Mouse (Mus musculus): ENCODE measurements at regions not wholly inside any gene's neighbourhood (a gene's known extent, or its start where the extent isn't known, plus 50 kb on each side); places are given as distances from the start of the nearest gene placed in this dataset.

- H3K4me1 ChIP-seq (ENCODE audit: control insufficient read depth, insufficient read depth, low read length) = no peaks in the 10 kb centered on the region
- H3K79me2 ChIP-seq (ENCODE audit: control insufficient read depth, insufficient read depth, low read length) = no peaks in the 10 kb centered on the region
- TF ChIP-seq POLR2A (IDR thresholded peaks at IDR 0.05; ENCODE audit: extremely low read depth, insufficient read depth, low read length) (no peak), CTCF (IDR thresholded peaks at IDR 0.05; ENCODE audit: low read depth, low read length) (no peak)
- no peak overlapping the region for H3K27ac ChIP-seq (replicated peaks; ENCODE audit: insufficient read depth, low read depth, low read length)
- H3K36me3 ChIP-seq (ENCODE audit: control insufficient read depth, insufficient read depth, low read length) = no peaks in the 10 kb centered on the region
- H3K4me3 ChIP-seq (ENCODE audit: insufficient read depth, low read depth, low read length) = no peak overlapping the region
- H3K9ac ChIP-seq (ENCODE audit: low read depth, low read length) = no peak overlapping the region
- no peak for DNase-seq (ENCODE audit: extremely low read depth, low read depth, low spot score)
- WGBS = 84% methylated on average over 8 of the region's 8 CpGs
- no peaks in the 10 kb centered on the region for H3K27me3 ChIP-seq (ENCODE audit: control insufficient read depth, insufficient read depth, low read length)
Measured at GRCm38 (mm10) chr3:40092765-40093368, 438.2 kb upstream of the Intu start.

GRCm38 (mm10) chr3:40094040-40094439, 437.0 kb upstream of the Intu start:
- Histone ChIP-seq H3K27ac (replicated peaks; ENCODE audit: insufficient read depth, low read depth, low read length) (no peak overlapping the region), H3K4me3 (ENCODE audit: insufficient read depth, low read depth, low read length) (no peak overlapping the region), H3K27me3 (ENCODE audit: control insufficient read depth, insufficient read depth, low read length) (no peaks in the 10 kb centered on the region), H3K9ac (ENCODE audit: low read depth, low read length) (no peak overlapping the region), H3K4me1 (ENCODE audit: control insufficient read depth, insufficient read depth, low read length) (no peaks in the 10 kb centered on the region), H3K79me2 (ENCODE audit: control insufficient read depth, insufficient read depth, low read length) (no peaks in the 10 kb centered on the region), H3K36me3 (ENCODE audit: control insufficient read depth, insufficient read depth, low read length) (no peaks in the 10 kb centered on the region)
- no peak for TF ChIP-seq POLR2A (IDR thresholded peaks at IDR 0.05; ENCODE audit: extremely low read depth, insufficient read depth, low read length)
- no peak for TF ChIP-seq CTCF (IDR thresholded peaks at IDR 0.05; ENCODE audit: low read depth, low read length)
- WGBS = 90% methylated on average over 6 of the region's 6 CpGs
- DNase-seq (ENCODE audit: extremely low read depth, low read depth, low spot score) = no peak

DNA sequence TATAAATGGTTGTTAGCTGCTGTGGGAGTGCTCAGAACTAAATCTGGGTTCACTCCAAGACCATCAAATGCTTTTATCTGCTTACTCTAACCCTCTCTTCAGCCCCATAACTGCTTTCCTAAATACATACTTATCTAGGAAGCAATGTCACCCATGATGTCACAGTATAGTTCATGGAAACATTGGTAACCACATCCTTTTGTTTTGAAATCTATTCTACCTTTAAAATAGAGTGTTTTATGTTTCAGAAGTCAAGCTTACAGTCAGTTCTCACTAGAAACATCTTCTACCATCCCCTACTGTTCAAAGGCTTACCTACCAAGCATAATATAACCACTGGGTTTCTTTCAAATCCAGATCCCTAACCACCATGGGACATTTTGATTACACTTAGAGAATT, 436.4 kb upstream of the Intu start:
- Histone ChIP-seq H3K36me3 (ENCODE audit: control insufficient read depth, insufficient read depth, low read length) (no peaks in the 10 kb centered on the region), H3K27ac (replicated peaks; ENCODE audit: insufficient read depth, low read depth, low read length) (no peak overlapping the region), H3K4me1 (ENCODE audit: control insufficient read depth, insufficient read depth, low read length) (no peaks in the 10 kb centered on the region), H3K79me2 (ENCODE audit: control insufficient read depth, insufficient read depth, low read length) (no peaks in the 10 kb centered on the region), H3K27me3 (ENCODE audit: control insufficient read depth, insufficient read depth, low read length) (no peaks in the 10 kb centered on the region), H3K9ac (ENCODE audit: low read depth, low read length) (no peak overlapping the region), H3K4me3 (ENCODE audit: insufficient read depth, low read depth, low read length) (no peak overlapping the region)
- DNase-seq (ENCODE audit: extremely low read depth, low read depth, low spot score) = no peak
- TF ChIP-seq POLR2A (IDR thresholded peaks at IDR 0.05; ENCODE audit: extremely low read depth, insufficient read depth, low read length) (no peak), CTCF (IDR thresholded peaks at IDR 0.05; ENCODE audit: low read depth, low read length) (no peak)

GRCm38 (mm10) chr3:40102698-40103097, 428.4 kb upstream of the Intu start:
- TF ChIP-seq POLR2A (IDR thresholded peaks at IDR 0.05; ENCODE audit: extremely low read depth, insufficient read depth, low read length) (no peak), CTCF (IDR thresholded peaks at IDR 0.05; ENCODE audit: low read depth, low read length) (no peak)
- H3K4me1 ChIP-seq (ENCODE audit: control insufficient read depth, insufficient read depth, low read length) = no peaks in the 10 kb centered on the region
- H3K27ac ChIP-seq (replicated peaks; ENCODE audit: insufficient read depth, low read depth, low read length) = no peak overlapping the region
- no peak overlapping the region for H3K4me3 ChIP-seq (ENCODE audit: insufficient read depth, low read depth, low read length)
- no peak for DNase-seq (ENCODE audit: extremely low read depth, low read depth, low spot score)
- no peak overlapping the region for H3K9ac ChIP-seq (ENCODE audit: low read depth, low read length)
- no peaks in the 10 kb centered on the region for H3K36me3 ChIP-seq (ENCODE audit: control insufficient read depth, insufficient read depth, low read length)
- WGBS = 76% methylated on average over 4 of the region's 4 CpGs
- H3K79me2 ChIP-seq (ENCODE audit: control insufficient read depth, insufficient read depth, low read length) = no peaks in the 10 kb centered on the region
- H3K27me3 ChIP-seq (ENCODE audit: control insufficient read depth, insufficient read depth, low read length) = no peaks in the 10 kb centered on the region

GRCm38 (mm10) chr3:40114811-40115210, 416.3 kb upstream of the Intu start:
- Histone ChIP-seq H3K9ac (ENCODE audit: low read depth, low read length) (no peak overlapping the region), H3K36me3 (ENCODE audit: control insufficient read depth, insufficient read depth, low read length) (no peaks in the 10 kb centered on the region), H3K4me3 (ENCODE audit: insufficient read depth, low read depth, low read length) (no peak overlapping the region), H3K79me2 (ENCODE audit: control insufficient read depth, insufficient read depth, low read length) (no peaks in the 10 kb centered on the region), H3K27ac (replicated peaks; ENCODE audit: insufficient read depth, low read depth, low read length) (no peak overlapping the region), H3K4me1 (ENCODE audit: control insufficient read depth, insufficient read depth, low read length) (no peaks in the 10 kb centered on the region), H3K27me3 (ENCODE audit: control insufficient read depth, insufficient read depth, low read length) (no peaks in the 10 kb centered on the region)
- no peak for TF ChIP-seq POLR2A (IDR thresholded peaks at IDR 0.05; ENCODE audit: extremely low read depth, insufficient read depth, low read length)
- no peak for TF ChIP-seq CTCF (IDR thresholded peaks at IDR 0.05; ENCODE audit: low read depth, low read length)
- DNase-seq (ENCODE audit: extremely low read depth, low read depth, low spot score) = no peak
- 74% methylated on average over 4 of the region's 4 CpGs for WGBS

DNA sequence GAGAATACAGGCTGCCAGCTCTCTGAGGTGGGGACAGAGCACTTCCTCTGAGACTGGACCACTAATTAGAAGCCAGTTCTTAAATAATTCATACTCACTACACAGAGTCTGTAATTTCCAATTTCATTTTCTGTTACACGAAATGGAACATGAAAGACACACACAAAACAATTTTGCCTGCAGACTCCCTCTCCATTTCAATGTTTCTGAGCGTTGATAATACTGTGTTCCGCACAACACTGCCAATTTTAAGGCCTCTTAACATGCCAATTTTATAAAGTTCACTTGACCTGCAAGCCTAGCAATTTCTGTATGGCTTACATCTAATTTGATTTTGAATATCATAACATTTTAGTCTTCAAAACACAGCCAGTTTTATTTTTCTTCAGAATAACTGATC, 412.5 kb upstream of the Intu start:
- Histone ChIP-seq H3K27me3 (ENCODE audit: control insufficient read depth, insufficient read depth, low read length) (no peaks in the 10 kb centered on the region), H3K79me2 (ENCODE audit: control insufficient read depth, insufficient read depth, low read length) (no peaks in the 10 kb centered on the region), H3K9ac (ENCODE audit: low read depth, low read length) (no peak overlapping the region), H3K36me3 (ENCODE audit: control insufficient read depth, insufficient read depth, low read length) (no peaks in the 10 kb centered on the region), H3K27ac (replicated peaks; ENCODE audit: insufficient read depth, low read depth, low read length) (no peak overlapping the region), H3K4me1 (ENCODE audit: control insufficient read depth, insufficient read depth, low read length) (no peaks in the 10 kb centered on the region), H3K4me3 (ENCODE audit: insufficient read depth, low read depth, low read length) (no peak overlapping the region)
- 78% methylated on average over 3 of the region's 3 CpGs for WGBS
- no peak for DNase-seq (ENCODE audit: extremely low read depth, low read depth, low spot score)
- no peak for TF ChIP-seq POLR2A (IDR thresholded peaks at IDR 0.05; ENCODE audit: extremely low read depth, insufficient read depth, low read length)
- no peak for TF ChIP-seq CTCF (IDR thresholded peaks at IDR 0.05; ENCODE audit: low read depth, low read length)

Data from liver, adult 2 months (tissue).